In the genomic region with DNA sequence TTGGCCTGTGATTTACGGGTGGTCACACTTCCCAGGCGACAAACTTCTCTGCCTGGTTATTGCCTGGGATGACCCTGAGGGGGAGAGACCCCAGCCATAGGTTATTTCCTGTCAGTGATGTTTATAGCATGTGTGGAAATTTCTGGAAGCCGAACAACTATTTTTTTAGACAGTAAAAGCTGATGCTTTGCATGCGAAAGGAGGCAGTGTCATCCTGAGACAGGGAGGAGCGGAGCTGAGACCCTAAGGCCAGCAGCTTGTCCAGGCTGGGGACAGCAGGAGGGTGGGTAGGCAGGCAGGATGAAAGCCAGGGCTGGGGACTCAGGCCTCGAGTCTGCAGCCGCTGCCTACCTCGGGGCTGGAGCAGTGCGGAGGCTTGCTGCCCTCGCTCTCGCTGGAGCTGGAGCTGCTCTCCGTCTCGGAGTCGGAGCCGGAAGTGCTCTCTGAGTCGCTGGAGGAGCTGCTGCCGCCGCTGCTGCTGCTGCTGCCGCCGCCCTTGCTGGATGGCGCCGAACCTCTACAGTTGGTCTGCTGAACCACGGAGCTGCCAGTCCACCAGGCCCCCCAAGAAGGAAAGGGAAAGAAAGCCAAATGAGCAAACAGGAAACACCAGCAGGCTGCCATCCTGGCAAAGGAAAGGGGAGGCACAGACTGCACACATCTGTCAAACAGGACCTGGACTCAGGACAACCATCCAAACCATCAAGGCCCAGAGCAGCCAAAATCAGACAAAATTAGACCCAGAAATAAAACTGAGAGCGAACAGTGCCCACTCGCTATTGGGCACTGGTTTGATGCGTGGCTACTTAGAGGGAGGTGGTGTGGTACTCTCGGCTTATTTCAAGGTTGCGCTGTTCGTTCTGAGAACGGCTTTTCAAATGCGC, we compare ENCODE assay signal across 9 mouse cellular contexts.
A peak's percentile ranks its signal among the peaks of the same experiment; 100 is the strongest.
DNase-seq lines count a peak whose midpoint lies in the region; ATAC-seq and TF ChIP-seq lines count a peak whose summit lies in the region.
"Had no signal": no experiment of that assay in that cellular context is flagged by ENCODE, and none has a peak within 500 bp of the region (broad histone marks: within the 10 kb centered on the region; RNA-seq: fewer than 3 reads in every experiment).

No protein-coding gene starts in this region.

- TF ChIP-seq CTCF in cerebellum, adult 2 months (IDR thresholded peaks at IDR 0.05; ENCODE audit: borderline replicate concordance, insufficient read depth, low read depth, low read length): no peak

- DNase-seq in cerebellum, adult 2 months: peak; percentile 16 to 25
- no peak for DNase-seq in cerebellum, adult 9-11 months
- peak; percentile 19 for DNase-seq in thymus, postnatal 4 days
- DNase-seq in thymus, postnatal 14 days: no peak
- peak; percentile 66 for DNase-seq in limb, embryonic 11.5 days (ENCODE audit: low spot score)
- DNase-seq in ovary, adult 18-20 months (ENCODE audit: low spot score): no peak
- no peak for DNase-seq in urinary bladder, adult 2 months (ENCODE audit: low spot score)

- no peaks in the 10 kb centered on the region; the same call in 1 of the 2 replicates for H3K4me1 ChIP-seq in cerebellum, adult 2 months (ENCODE audit: control insufficient read depth, insufficient read depth, low read length)
- H3K4me1 ChIP-seq in limb, embryonic 11.5 days (ENCODE audit: control insufficient read depth, insufficient read depth, low read length): peaks cover 30% of the 10 kb centered on the region
- H3K4me1 ChIP-seq in stomach, embryonic 16.5 days (ENCODE audit: control insufficient read depth, insufficient read depth, low read length): no peaks in the 10 kb centered on the region; the same call in 1 of the 2 replicates

- peak overlapping the region; percentile 6 for H3K4me3 ChIP-seq in cerebellum, adult 2 months (replicated peaks; ENCODE audit: insufficient read depth, low read depth, low read length)
- H3K4me3 ChIP-seq in limb, embryonic 11.5 days (ENCODE audit: low read depth, low read length): no peak overlapping the region
- no peak overlapping the region for H3K4me3 ChIP-seq in stomach, embryonic 16.5 days (replicated peaks; ENCODE audit: low read length)
- H3K4me3 ChIP-seq: midbrain, embryonic 12.5 days had no signal

- no peak overlapping the region for H3K27ac ChIP-seq in cerebellum, adult 2 months (ENCODE audit: insufficient read depth, low read length)
- peak overlapping the region; percentile 80 for H3K27ac ChIP-seq in limb, embryonic 11.5 days (replicated peaks; ENCODE audit: low read depth, low read length)
- H3K27ac ChIP-seq in stomach, embryonic 16.5 days (ENCODE audit: low read length): no peak overlapping the region
- H3K27ac ChIP-seq: midbrain, embryonic 12.5 days had no signal

- no peaks in the 10 kb centered on the region for H3K36me3 ChIP-seq in limb, embryonic 11.5 days (ENCODE audit: control insufficient read depth, insufficient read depth, low read length)
- H3K36me3 ChIP-seq in stomach, embryonic 16.5 days (ENCODE audit: control insufficient read depth, insufficient read depth, low read length): no peaks in the 10 kb centered on the region
- H3K36me3 ChIP-seq: midbrain, embryonic 12.5 days had no signal

- ATAC-seq in limb, embryonic 11.5 days (ENCODE audit: insufficient number of reproducible peaks, low FRiP score, low TSS enrichment, low read depth): no peak
- ATAC-seq in stomach, embryonic 16.5 days (ENCODE audit: insufficient read depth, low FRiP score): no peak

- no peaks in the 10 kb centered on the region for H3K27me3 ChIP-seq in cerebellum, adult 2 months (ENCODE audit: control insufficient read depth, insufficient read depth, low read length)
- no peaks in the 10 kb centered on the region for H3K27me3 ChIP-seq in limb, embryonic 11.5 days (ENCODE audit: control insufficient read depth, insufficient read depth, low read length)
- no peaks in the 10 kb centered on the region for H3K27me3 ChIP-seq in stomach, embryonic 16.5 days (ENCODE audit: control insufficient read depth, insufficient read depth, low read length)
- H3K27me3 ChIP-seq: midbrain, embryonic 12.5 days had no signal

- no peak for TF ChIP-seq POLR2A in cerebellum, adult 2 months (IDR thresholded peaks at IDR 0.05; ENCODE audit: borderline replicate concordance, insufficient read depth, low read length)

- peak overlapping the region; percentile 20 for H3K4me2 ChIP-seq in limb, embryonic 11.5 days (ENCODE audit: low read depth, severe bottlenecking)
- peak overlapping the region; percentile 38 for H3K4me2 ChIP-seq in stomach, embryonic 16.5 days (ENCODE audit: low read depth, low read length)
- H3K4me2 ChIP-seq: midbrain, embryonic 12.5 days had no signal

- WGBS in cerebellum, adult 2 months: 41% methylated on average over 31 of the region's 31 CpGs
- 41% methylated on average over 31 of the region's 31 CpGs for WGBS in limb, embryonic 11.5 days
- 52% methylated on average over 31 of the region's 31 CpGs for WGBS in stomach, embryonic 16.5 days

- H3K9me3 ChIP-seq in limb, embryonic 11.5 days (ENCODE audit: control insufficient read depth, low read length): no peaks in the 10 kb centered on the region; the same call in 1 of the 2 replicates
- no peaks in the 10 kb centered on the region for H3K9me3 ChIP-seq in stomach, embryonic 16.5 days (replicated peaks; ENCODE audit: control insufficient read depth, low read length)
- H3K9me3 ChIP-seq: midbrain, embryonic 12.5 days had no signal

- H3K9ac ChIP-seq in limb, embryonic 11.5 days (ENCODE audit: low read length): peak overlapping the region; percentile 34
- peak overlapping the region; percentile 48 for H3K9ac ChIP-seq in stomach, embryonic 16.5 days (ENCODE audit: low read length)
- H3K9ac ChIP-seq: midbrain, embryonic 12.5 days had no signal

Comparison
In these comparisons a context has a peak if more than half of its experiments do, and no peak if none do; other contexts are left out.
1. DNase-seq: peak in cerebellum, adult 2 months (2 of 2), thymus, postnatal 4 days (single experiment) and limb, embryonic 11.5 days (single experiment); none in cerebellum, adult 9-11 months (single experiment), thymus, postnatal 14 days (single experiment), ovary, adult 18-20 months (single experiment) and urinary bladder, adult 2 months (single experiment).